Mouse (Mus musculus) hindbrain, embryonic 11.5 days (tissue): ENCODE measurements around the gene Kmt2d. TPM values are rescaled to one million over a fixed set of nuclear protein-coding genes. Genes with fewer than 3 reads are reported as not detected.
A peak's percentile ranks its signal among the peaks of the same experiment; 100 is the strongest.

Experiments used
- ATAC-seq: fragments of 200-750 bp; cut with Nextera tagmentation; 2 replicates; pipeline ENCODE4 v1.8.0; 2017; ENCODE audit warnings: mild to moderate bottlenecking, moderate TSS enrichment, moderate library complexity; ENCODE audit not compliant: low FRiP score
- DNase-seq: peaks from one replicate; pipeline ENCODE4 v3.0.0-alpha.2; 2015; ENCODE audit warnings: low spot score
- H3K27ac ChIP-seq: fragments of 300-500 bp; sonication (generic); 2 replicates; pipeline ENCODE4 v1.5.1; 2014; ENCODE audit warnings: mild to moderate bottlenecking, low read depth, low read length
- H3K27me3 ChIP-seq: fragments of 300-500 bp; sonication (generic); 2 replicates; pipeline ENCODE4 v1.6.1; 2014; ENCODE audit warnings: mild to moderate bottlenecking, low read length, moderate library complexity, mixed read lengths; ENCODE audit not compliant: control insufficient read depth, insufficient read depth
- H3K36me3 ChIP-seq: fragments of 300-500 bp; sonication (generic); 2 replicates; pipeline ENCODE4 v1.6.1; 2014; ENCODE audit warnings: mild to moderate bottlenecking, low read length, moderate library complexity, mixed read lengths; ENCODE audit not compliant: control insufficient read depth, insufficient read depth
- H3K4me1 ChIP-seq: fragments of 300-500 bp; sonication (generic); replicated peaks from 2 replicates; pipeline ENCODE4 v1.6.1; 2014; ENCODE audit warnings: low read length, mixed read lengths; ENCODE audit not compliant: control insufficient read depth, insufficient read depth
- H3K4me2 ChIP-seq: fragments of 300-500 bp; sonication (generic); replicated peaks from 2 replicates; pipeline ENCODE4 v1.6.1; 2014; ENCODE audit warnings: mild to moderate bottlenecking, low read depth, low read length
- H3K4me3 ChIP-seq: fragments of 300-500 bp; sonication (generic); 2 replicates; pipeline ENCODE4 v1.5.1; 2014; ENCODE audit warnings: low read depth, low read length
- H3K9ac ChIP-seq: fragments of 300-500 bp; sonication (generic); 2 replicates; pipeline ENCODE4 v1.6.1; 2014; ENCODE audit warnings: low read depth, low read length
- H3K9me3 ChIP-seq: fragments of 300-500 bp; sonication (generic); 2 replicates; pipeline ENCODE4 v1.6.1; 2016; ENCODE audit warnings: low read length; ENCODE audit not compliant: control insufficient read depth
- WGBS: fragments of 180-500 bp; shearing (Covaris S2); extraction: QIAGEN DNeasy Blood & Tissue Kit; methylation state at CpG from one replicate; pipeline ENCODE4 v1.1.7; 2014; 5-methylcytosine and 5-hydroxymethylcytosine counted together
- polyA plus RNA-seq: library from polyadenylated mRNA; unstranded; fragments of >200 nt; fragmentation: Nextera tagmentation; extraction: Ambion mirVana; gene quantifications from 2 replicates; pipeline ENCODE4 v1.2.1, GENCODE M21; 2014

Kmt2d gene
- polyA plus RNA-seq, 1 experiment from 2014 or later: 20.5 TPM

DNA sequence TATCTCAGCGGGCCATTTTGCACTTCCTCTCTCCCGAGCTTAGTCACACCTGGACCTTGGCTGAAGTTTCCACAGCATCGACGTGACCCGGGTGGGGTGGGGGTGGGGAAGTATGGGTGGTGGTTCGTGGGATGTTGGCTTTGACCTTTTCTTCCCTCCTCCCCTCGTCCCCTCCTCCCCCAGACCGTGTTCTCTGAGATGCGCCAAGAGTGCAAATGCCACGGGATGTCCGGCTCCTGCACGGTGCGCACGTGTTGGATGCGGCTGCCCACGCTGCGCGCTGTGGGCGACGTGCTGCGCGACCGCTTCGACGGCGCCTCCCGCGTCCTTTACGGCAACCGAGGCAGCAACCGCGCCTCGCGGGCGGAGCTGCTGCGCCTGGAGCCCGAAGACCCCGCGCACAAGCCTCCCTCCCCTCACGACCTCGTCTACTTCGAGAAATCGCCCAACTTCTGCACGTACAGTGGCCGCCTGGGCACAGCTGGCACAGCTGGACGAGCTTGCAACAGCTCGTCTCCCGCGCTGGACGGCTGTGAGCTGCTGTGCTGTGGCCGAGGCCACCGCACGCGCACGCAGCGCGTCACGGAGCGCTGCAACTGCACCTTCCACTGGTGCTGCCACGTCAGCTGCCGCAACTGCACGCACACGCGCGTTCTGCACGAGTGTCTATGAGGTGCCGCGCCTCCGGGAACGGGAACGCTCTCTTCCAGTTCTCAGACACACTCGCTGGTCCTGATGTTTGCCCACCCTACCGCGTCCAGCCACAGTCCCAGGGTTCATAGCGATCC is 78.6 kb downstream of the Kmt2d start:
- Histone ChIP-seq H3K9ac (peak overlapping the region; percentile 27; the same call in 1 of the 2 replicates), H3K27ac (no peak overlapping the region), H3K4me1 (peaks cover 18% of the 10 kb centered on the region), H3K4me3 (peak overlapping the region; percentile 16), H3K36me3 (no peaks in the 10 kb centered on the region), H3K4me2 (peak overlapping the region; percentile 26), H3K9me3 (no peaks in the 10 kb centered on the region), H3K27me3 (peaks cover 98% of the 10 kb centered on the region)
- ATAC-seq: no peak
- 2% methylated on average over 75 of the region's 75 CpGs for WGBS
- DNase-seq: peak; percentile 33

DNA sequence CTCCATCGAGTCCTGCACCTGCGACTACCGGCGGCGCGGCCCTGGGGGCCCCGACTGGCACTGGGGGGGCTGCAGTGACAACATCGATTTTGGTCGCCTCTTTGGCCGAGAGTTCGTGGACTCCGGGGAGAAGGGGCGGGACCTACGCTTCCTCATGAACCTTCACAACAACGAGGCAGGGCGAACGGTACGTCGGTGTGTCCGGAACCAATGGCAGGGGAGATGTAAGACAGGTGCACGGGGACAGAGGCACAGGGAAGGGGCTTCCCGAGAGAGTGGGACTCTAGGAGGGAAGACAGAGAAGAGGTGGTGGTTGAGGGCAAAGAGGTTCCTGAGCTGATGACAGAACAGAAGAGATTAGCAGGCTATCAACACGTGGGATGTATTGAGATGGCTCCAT is 79.2 kb downstream of the Kmt2d start:
- DNase-seq (no peak), ATAC-seq (no peak)
- Histone ChIP-seq H3K9ac (no peak overlapping the region), H3K27me3 (peaks cover 95% of the 10 kb centered on the region), H3K4me2 (peak overlapping the region; percentile 26; the same call in 1 of the 2 replicates), H3K9me3 (no peaks in the 10 kb centered on the region), H3K27ac (no peak overlapping the region), H3K36me3 (no peaks in the 10 kb centered on the region), H3K4me1 (peaks cover 15% of the 10 kb centered on the region), H3K4me3 (peak overlapping the region; percentile 23)
- under 1% methylated on average over 23 of the region's 23 CpGs for WGBS

- peak overlapping the region; percentile 19; the same call in 1 of the 2 replicates for H3K9ac ChIP-seq
- peak overlapping the region; percentile 15 for H3K4me2 ChIP-seq
- under 1% methylated on average over 12 of the region's 12 CpGs for WGBS
- ATAC-seq (no peak), DNase-seq (peak; percentile 59)
- no peak overlapping the region for H3K27ac ChIP-seq
- no peaks in the 10 kb centered on the region for H3K9me3 ChIP-seq
- peaks cover 94% of the 10 kb centered on the region for H3K27me3 ChIP-seq
- no peaks in the 10 kb centered on the region for H3K36me3 ChIP-seq
- peaks cover 11% of the 10 kb centered on the region for H3K4me1 ChIP-seq
- peak overlapping the region; percentile 23 for H3K4me3 ChIP-seq
These were observed 79.8 kb downstream of the Kmt2d start for GRCm38 (mm10) chr15:98791221-98791620.

DNA sequence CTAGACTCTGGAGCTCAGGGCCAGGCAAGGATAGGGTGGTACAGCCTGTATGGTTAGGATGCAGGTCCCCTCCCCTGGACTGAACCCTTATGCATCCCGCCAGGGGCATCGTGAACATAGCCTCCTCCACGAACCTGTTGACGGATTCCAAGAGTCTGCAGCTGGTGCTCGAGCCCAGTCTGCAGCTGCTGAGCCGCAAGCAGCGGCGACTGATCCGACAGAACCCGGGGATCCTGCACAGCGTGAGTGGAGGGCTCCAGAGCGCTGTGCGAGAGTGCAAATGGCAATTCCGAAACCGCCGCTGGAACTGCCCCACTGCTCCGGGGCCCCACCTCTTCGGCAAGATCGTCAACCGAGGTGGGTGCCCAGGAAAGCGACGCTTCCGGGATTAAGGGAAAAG is 80.2 kb downstream of the Kmt2d start:
- no peak overlapping the region for H3K27ac ChIP-seq
- H3K4me3 ChIP-seq: peak overlapping the region; percentile 23
- H3K9me3 ChIP-seq: no peaks in the 10 kb centered on the region
- ATAC-seq (no peak), DNase-seq (peak; percentile 50)
- H3K27me3 ChIP-seq: peaks cover 90% of the 10 kb centered on the region
- peak overlapping the region; percentile 15 for H3K4me2 ChIP-seq
- no peaks in the 10 kb centered on the region for H3K36me3 ChIP-seq
- peaks cover 11% of the 10 kb centered on the region for H3K4me1 ChIP-seq
- WGBS: under 1% methylated on average over 23 of the region's 23 CpGs
- peak overlapping the region; percentile 19; the same call in 1 of the 2 replicates for H3K9ac ChIP-seq

DNA sequence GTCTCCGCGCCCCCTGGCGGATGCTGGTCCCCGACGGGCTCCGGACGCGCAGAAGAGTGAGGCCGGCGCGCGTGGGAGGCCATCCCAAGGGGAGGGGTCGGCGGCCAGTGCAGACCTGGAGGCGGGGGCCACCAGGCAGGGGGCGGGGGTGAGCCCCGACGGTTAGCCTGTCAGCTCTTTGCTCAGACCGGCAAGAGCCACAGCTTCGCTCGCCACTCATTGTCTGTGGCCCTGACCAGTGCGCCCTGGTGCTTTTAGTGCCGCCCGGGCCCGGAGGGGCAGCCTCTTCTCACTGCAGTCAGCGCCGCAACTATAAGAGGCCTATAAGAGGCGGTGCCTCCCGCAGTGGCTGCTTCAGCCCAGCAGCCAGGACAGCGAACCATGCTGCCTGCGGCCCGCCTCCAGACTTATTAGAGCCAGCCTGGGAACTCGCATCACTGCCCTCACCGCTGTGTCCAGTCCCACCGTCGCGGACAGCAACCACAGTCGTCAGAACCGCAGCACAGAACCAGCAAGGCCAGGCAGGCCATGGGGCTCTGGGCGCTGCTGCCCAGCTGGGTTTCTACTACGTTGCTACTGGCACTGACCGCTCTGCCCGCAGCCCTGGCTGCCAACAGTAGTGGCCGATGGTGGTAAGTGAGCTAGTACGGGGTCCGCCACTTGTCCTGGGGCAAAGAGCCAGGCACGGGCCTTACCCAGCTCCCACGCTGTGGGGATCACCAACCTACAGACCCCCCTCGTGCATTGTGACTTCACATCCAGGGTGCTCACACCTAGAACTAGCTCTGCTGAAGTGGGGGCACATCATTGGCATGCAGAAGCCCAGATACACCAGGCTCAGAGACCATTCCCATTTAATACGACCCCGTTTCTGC is 81.1 kb downstream of the Kmt2d start, which contains the start of gene Wnt1:
Wnt1 (plus strand) TSS at position 197 of the 875 bp plus-strand sequence.
- 2% methylated on average over 48 of the region's 51 CpGs for WGBS
- ATAC-seq: 0 out of 2 replicates have a peak, but pooled peaks have one; percentile 10

GRCm38 (mm10) chr15:98788972-98789660 is 81.9 kb downstream of the Kmt2d start:
- H3K36me3 ChIP-seq: no peaks in the 10 kb centered on the region
- peak overlapping the region; percentile 22 for H3K4me3 ChIP-seq
- H3K27ac ChIP-seq: no peak overlapping the region
- DNase-seq: peak; percentile 20
- no peak for ATAC-seq
- WGBS: 12% methylated on average over 24 of the region's 24 CpGs
- H3K9me3 ChIP-seq: no peaks in the 10 kb centered on the region
- H3K27me3 ChIP-seq: peaks cover 81% of the 10 kb centered on the region
- peaks cover 11% of the 10 kb centered on the region for H3K4me1 ChIP-seq
- no peak overlapping the region for H3K9ac ChIP-seq
- H3K4me2 ChIP-seq: no peak overlapping the region

More for the DNA sequence above, 81.1 kb downstream of the Kmt2d start, which contains the start of gene Wnt1:
- DNase-seq: peak; percentile 80
- Histone ChIP-seq H3K4me3 (peak within 1 kb of the TSS; percentile 23), H3K4me1 (peaks cover 11% of the 10 kb centered on the region), H3K27me3 (peaks cover 84% of the 10 kb centered on the region), H3K27ac (no peak within 1 kb of the TSS), H3K9ac (peak within 1 kb of the TSS; percentile 19), H3K36me3 (no peaks in the 10 kb centered on the region), H3K9me3 (no peaks in the 10 kb centered on the region), H3K4me2 (peak within 1 kb of the TSS; percentile 19; the same call in 1 of the 2 replicates)

GRCm38 (mm10) chr15:98787930-98788329 is 83.1 kb downstream of the Kmt2d start:
- 25% methylated on average over 4 of the region's 4 CpGs for WGBS
- no peak for ATAC-seq
- Histone ChIP-seq H3K9ac (no peak overlapping the region), H3K36me3 (no peaks in the 10 kb centered on the region), H3K9me3 (no peaks in the 10 kb centered on the region), H3K4me3 (no peak overlapping the region), H3K27ac (no peak overlapping the region), H3K4me1 (peaks cover 8% of the 10 kb centered on the region; the same call in 1 of the 2 replicates), H3K4me2 (no peak overlapping the region), H3K27me3 (peaks cover 72% of the 10 kb centered on the region)
- DNase-seq: peak; percentile 40

- no peaks in the 10 kb centered on the region for H3K9me3 ChIP-seq
- no peak overlapping the region for H3K4me3 ChIP-seq
- H3K4me1 ChIP-seq: peaks cover 5% of the 10 kb centered on the region; the same call in 1 of the 2 replicates
- no peak overlapping the region for H3K4me2 ChIP-seq
- H3K36me3 ChIP-seq: no peaks in the 10 kb centered on the region
- ATAC-seq (no peak), DNase-seq (peak; percentile 71)
- WGBS: 44% methylated on average over 7 of the region's 7 CpGs
- no peak overlapping the region for H3K27ac ChIP-seq
- H3K9ac ChIP-seq: no peak overlapping the region
- peaks cover 68% of the 10 kb centered on the region for H3K27me3 ChIP-seq
These were observed 85.3 kb downstream of the Kmt2d start for GRCm38 (mm10) chr15:98785744-98786143.
